Mouse (Mus musculus): ENCODE data around the gene Rbm46. TPM values are rescaled to one million over a fixed set of nuclear protein-coding genes. Genes with fewer than 3 reads are reported as not detected.

The Rbm46 gene
- total RNA-seq, 2 experiments from 2014 or later: 0.71 to 0.77 TPM

GRCm38 (mm10) chr3:82793656-82794055 lies 82.6 kb downstream of the Rbm46 start:
- no peak for DNase-seq (ENCODE audit: extremely low spot score in 1 of 2, low spot score in 1 of 2)

GRCm38 (mm10) chr3:82791663-82792062 lies 84.6 kb downstream of the Rbm46 start:
- no peak for DNase-seq (ENCODE audit: extremely low spot score in 1 of 2, low spot score in 1 of 2)

Other genes with a start within 250 kb of the Rbm46 start
- gene Lrat, start 27.5 kb upstream of the Rbm46 start, total RNA-seq (2021): not detected
- gene Fgg, start 131.2 kb upstream of the Rbm46 start, total RNA-seq (2021): not detected
- under 1 TPM; 0.17 to 0.28 TPM for gene Fga, start 149.6 kb upstream of the Rbm46 start, total RNA-seq (2021)
- not detected for gene Fgb, start 173.4 kb upstream of the Rbm46 start, total RNA-seq (2021)
- gene Plrg1, start 179.0 kb upstream of the Rbm46 start, total RNA-seq (2021): 10 to 100 TPM; 45.0 to 51.1 TPM